Mouse (Mus musculus): Measurements from ENCODE around the gene Cnih2.

- TF ChIP-seq CTCF (conservative IDR thresholded peaks at IDR 0.05 in 1 of 2, IDR thresholded peaks at IDR 0.05 in 1 of 2; ENCODE audit: low read depth in 2 of 2, low read length in 2 of 2) (no peak), RAD21 (IDR thresholded peaks at IDR 0.05; ENCODE audit: low read depth, low read length) (no peak), BHLHE40 (IDR thresholded peaks at IDR 0.05; ENCODE audit: low read depth, low read length) (no peak), KAT2A (IDR thresholded peaks at IDR 0.05; ENCODE audit: insufficient replicate concordance, low read length) (no peak), ZC3H11A (IDR thresholded peaks at IDR 0.05; ENCODE audit: low read depth, low read length) (no peak), GABPA (IDR thresholded peaks at IDR 0.05; ENCODE audit: insufficient replicate concordance, low read depth, low read length) (no peak), EP300 (IDR thresholded peaks at IDR 0.05; ENCODE audit: low read length) (no peak)
Measured at GRCm38 (mm10) chr19:5052166-5052822, 46.0 kb downstream of the Cnih2 start.
